Mouse (Mus musculus): Measurements from ENCODE around the gene Ccser2.

- TF ChIP-seq POLR2A (IDR thresholded peaks at IDR 0.05; ENCODE audit: insufficient read length, low read depth) (no peak), E2F4 (IDR thresholded peaks at IDR 0.05; ENCODE audit: insufficient read depth) (no peak), USF1 (IDR thresholded peaks at IDR 0.05; ENCODE audit: low read depth) (no peak), TCF12 (IDR thresholded peaks at IDR 0.05; ENCODE audit: insufficient read depth, poor library complexity, severe bottlenecking) (no peak), MAX (IDR thresholded peaks at IDR 0.05; ENCODE audit: low read depth) (no peak), CEBPB (IDR thresholded peaks at IDR 0.05; ENCODE audit: insufficient read depth, poor library complexity, severe bottlenecking) (no peak)
Measured at GRCm38 (mm10) chr14:36870257-36870656, 98.3 kb downstream of the Ccser2 start.
